Mouse (Mus musculus) kidney, adult 2 months (tissue): ENCODE results near the gene Gpx6.

Source experiments
- CTCF ChIP-seq: fragments of 200-500 bp; conservative IDR thresholded peaks from 2 replicates; pipeline ENCODE4 v1.5.1; 2011; ENCODE audit warnings: low read depth, mild to moderate bottlenecking, control low read depth, low read length, moderate library complexity, mixed read lengths; ENCODE audit not compliant: insufficient read depth, insufficient read length
- POLR2A ChIP-seq: fragments of 200-500 bp; IDR thresholded peaks from one replicate; pipeline ENCODE4 v1.6.1; 2011; ENCODE audit warnings: low read depth, low read length, control low read depth

DNA sequence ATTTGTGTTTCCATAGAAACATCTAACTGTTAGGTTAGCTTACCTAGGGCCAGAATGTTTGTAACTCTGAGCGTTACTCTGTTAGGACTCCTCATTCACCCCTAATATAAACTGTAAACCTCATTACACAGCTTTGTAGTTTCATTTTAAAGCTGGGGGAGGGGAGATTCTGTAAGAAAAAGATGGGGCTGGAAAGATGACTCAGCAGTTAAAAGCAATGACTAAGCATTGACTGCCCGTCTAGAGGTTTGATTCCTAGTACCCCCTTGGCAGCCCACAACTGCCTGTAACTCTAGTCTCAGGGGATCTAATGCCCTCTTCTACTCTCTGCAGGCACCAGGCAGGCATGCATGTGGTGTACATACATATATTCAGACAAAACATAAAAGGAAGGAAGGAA, 2.1 kb upstream of the Gpx6 start:
- TF ChIP-seq CTCF (no peak), POLR2A (no peak)
